Mouse (Mus musculus) ES-E14 (cell line): ENCODE measurements around the gene Mavs. TPM values are rescaled to one million over a fixed set of nuclear protein-coding genes. Genes with fewer than 3 reads are reported as not detected.

Source experiments
- DNase-seq: peaks from one replicate; pipeline ENCODE4 v3.0.0-alpha.2; 2013; ENCODE audit warnings: low read depth, low spot score
- H3K27ac ChIP-seq: 2 replicates; pipeline ENCODE4 v1.5.1; 2012; ENCODE audit warnings: low read depth, mild to moderate bottlenecking, low read length, moderate library complexity, mixed read lengths; ENCODE audit not compliant: poor library complexity, insufficient read depth, severe bottlenecking
- H3K36me3 ChIP-seq: 2 replicates; pipeline ENCODE4 v1.6.1; 2012; ENCODE audit warnings: mild to moderate bottlenecking, low read length, moderate library complexity, mixed read lengths; ENCODE audit not compliant: control insufficient read depth, poor library complexity, insufficient read depth, severe bottlenecking
- H3K4me1 ChIP-seq, 2 experiments: fragments of 150-350 bp in 1 of 2; sonication (generic) in 1 of 2; 2 replicates each; pipeline ENCODE4 v1.6.1; 2012; ENCODE audit warnings: low read length in 2 of 2, mild to moderate bottlenecking in 1 of 2, mixed read lengths in 1 of 2; ENCODE audit not compliant: control insufficient read depth in 2 of 2, insufficient read depth in 2 of 2, poor library complexity in 1 of 2
- H3K4me3 ChIP-seq, 2 experiments: fragments of 150-350 bp in 1 of 2; sonication (generic) in 1 of 2; 2 replicates each; pipeline ENCODE4 v1.5.1; 2012; ENCODE audit warnings: low read length in 2 of 2, low read depth in 1 of 2, mild to moderate bottlenecking in 1 of 2, mixed read lengths in 1 of 2; ENCODE audit not compliant: insufficient read depth in 1 of 2, poor library complexity in 1 of 2, severe bottlenecking in 1 of 2
- H3K9ac ChIP-seq: 2 replicates; pipeline ENCODE4 v1.6.1; 2012; ENCODE audit warnings: low read depth, mild to moderate bottlenecking, low read length, mixed read lengths; ENCODE audit not compliant: poor library complexity, insufficient read depth, severe bottlenecking
- H3K9me3 ChIP-seq: fragments of 150-350 bp; sonication (generic); 2 replicates; pipeline ENCODE4 v1.6.1; 2012; ENCODE audit warnings: low read depth, mild to moderate bottlenecking, low read length; ENCODE audit not compliant: control insufficient read depth, insufficient read depth
- CHD2 ChIP-seq: IDR thresholded peaks from 2 replicates; pipeline ENCODE4 v1.6.1; 2014; ENCODE audit warnings: mild to moderate bottlenecking, low read depth, low read length, inconsistent platforms
- HCFC1 ChIP-seq: IDR thresholded peaks from 2 replicates; pipeline ENCODE4 v1.6.1; 2012; ENCODE audit warnings: low read length, inconsistent platforms, borderline replicate concordance; ENCODE audit not compliant: insufficient read depth
- MAFK ChIP-seq: IDR thresholded peaks from 2 replicates; pipeline ENCODE4 v1.6.1; 2014; ENCODE audit warnings: mild to moderate bottlenecking, low read depth, low read length, inconsistent platforms; ENCODE audit not compliant: insufficient read depth
- ZC3H11A ChIP-seq: IDR thresholded peaks from 2 replicates; pipeline ENCODE4 v1.6.1; 2012; ENCODE audit warnings: low read depth, mild to moderate bottlenecking, inconsistent platforms, low read length, borderline replicate concordance
- ZNF384 ChIP-seq: IDR thresholded peaks from 2 replicates; pipeline ENCODE4 v1.6.1; 2012; ENCODE audit warnings: low read depth, low read length, inconsistent platforms
- in situ Hi-C, 2 experiments: fragments of 600-800 bp; cut with MboI; formaldehyde crosslinking; loops; one replicate each; pipeline ENCODE4 v1.15.1; 2025; ENCODE audit warnings: low sequenced_read_pairs in 2 of 2, inconsistent platforms in 1 of 2; ENCODE audit not compliant: unreplicated experiment in 2 of 2
- total RNA-seq: library from RNA; depleted of rRNA; stranded (reverse); fragments of 300-350 nt; gene quantifications from 2 replicates; pipeline ENCODE4 v1.2.3, GENCODE M21; 2012

Gene Mavs
- total RNA-seq, 1 experiment = 11.4 TPM

DNA sequence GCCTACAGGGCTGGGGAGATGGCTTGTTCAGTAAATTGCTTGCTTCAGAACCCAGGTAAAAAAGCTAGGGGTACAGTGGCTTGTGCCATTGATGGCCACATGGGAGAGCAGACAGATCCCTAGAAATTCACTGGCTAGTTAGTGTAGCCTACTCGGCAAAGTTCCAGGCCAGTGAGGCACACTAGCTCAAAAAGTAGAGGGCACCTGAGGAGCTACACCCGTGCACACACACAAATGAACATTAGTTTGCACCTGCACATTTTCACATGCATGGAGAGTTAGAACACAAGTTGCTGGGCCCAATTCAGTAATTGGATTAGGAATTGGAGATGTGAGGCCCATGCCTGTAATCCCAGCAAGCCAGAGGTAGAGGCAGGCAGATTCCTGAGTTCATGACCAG, 31.2 kb downstream of the Mavs start:
- Histone ChIP-seq H3K27ac (no peak overlapping the region), H3K36me3 (0 out of 2 replicates have a peak, but pooled peaks cover 3% of the 10 kb centered on the region), H3K9ac (no peak overlapping the region), H3K4me1 (peaks cover 0 to 2% of the 10 kb centered on the region in 2 experiments; a peak in 2 of 4 replicates), H3K9me3 (no peaks in the 10 kb centered on the region), H3K4me3 (no peak overlapping the region)
- in situ Hi-C loops = no loop called here
- no peak for DNase-seq
- TF ChIP-seq ZC3H11A (no peak), CHD2 (no peak), HCFC1 (no peak), MAFK (no peak), ZNF384 (no peak)

DNA sequence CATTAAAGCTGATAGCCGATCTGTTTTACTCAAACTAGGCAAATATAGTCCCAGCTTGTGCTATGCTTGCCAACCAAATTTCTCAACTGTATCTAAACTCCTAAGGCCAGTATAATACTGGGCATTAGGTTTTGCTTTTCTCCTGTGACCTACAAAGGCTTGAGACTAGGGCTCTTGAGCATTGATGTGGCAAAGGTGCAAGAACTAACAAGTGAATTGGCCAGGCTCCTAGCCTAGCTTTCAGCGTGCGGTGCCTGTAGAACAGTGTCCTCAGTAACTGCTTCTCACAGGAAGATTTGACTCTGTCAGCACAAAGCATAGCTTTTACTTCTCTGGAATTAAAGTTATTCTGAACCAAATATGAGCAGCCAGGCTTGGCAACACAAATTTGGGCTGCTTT, 41.6 kb downstream of the Mavs start:
- Histone ChIP-seq H3K36me3 (peaks cover 12% of the 10 kb centered on the region), H3K4me3 (no peak overlapping the region), H3K4me1 (0 out of 4 replicates have a peak, but pooled peaks cover 0 to 2% of the 10 kb centered on the region in 2 experiments), H3K9me3 (no peaks in the 10 kb centered on the region), H3K9ac (no peak overlapping the region), H3K27ac (no peak overlapping the region)
- in situ Hi-C loops = no loop called here
- no peak for DNase-seq
- TF ChIP-seq ZNF384 (no peak), CHD2 (no peak), HCFC1 (no peak), MAFK (no peak), ZC3H11A (no peak)

DNA sequence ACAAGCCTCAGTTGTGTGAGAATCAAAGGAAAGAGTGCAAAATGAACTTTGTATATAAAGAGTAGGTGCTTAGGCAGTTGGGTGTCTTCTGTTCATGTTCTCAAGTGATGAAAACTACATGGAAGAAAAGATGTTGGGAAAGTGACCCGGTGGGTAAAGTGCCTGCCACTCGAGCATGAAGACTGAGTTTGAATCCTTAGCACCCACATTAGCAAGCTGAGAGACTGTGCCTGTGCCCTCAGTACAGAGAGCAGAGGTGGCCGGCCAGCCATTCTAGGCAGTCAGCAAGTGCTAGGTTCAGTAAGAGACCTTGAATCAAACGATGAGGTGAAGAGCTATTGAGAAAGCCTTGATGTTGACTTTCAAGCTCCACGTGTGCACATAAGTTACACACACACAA, 42.9 kb downstream of the Mavs start:
- 0 out of 4 replicates have a peak, but pooled peaks cover 0 to 2% of the 10 kb centered on the region in 2 experiments for H3K4me1 ChIP-seq
- no peak overlapping the region for H3K27ac ChIP-seq
- DNase-seq = no peak
- no peak for TF ChIP-seq ZNF384
- no peak for TF ChIP-seq HCFC1
- no peak for TF ChIP-seq CHD2
- TF ChIP-seq MAFK = no peak
- no peak for TF ChIP-seq ZC3H11A
- no peak overlapping the region for H3K4me3 ChIP-seq
- H3K9me3 ChIP-seq = no peaks in the 10 kb centered on the region
- H3K9ac ChIP-seq = no peak overlapping the region
- in situ Hi-C loops = no loop called here
- H3K36me3 ChIP-seq = peaks cover 15% of the 10 kb centered on the region

DNA sequence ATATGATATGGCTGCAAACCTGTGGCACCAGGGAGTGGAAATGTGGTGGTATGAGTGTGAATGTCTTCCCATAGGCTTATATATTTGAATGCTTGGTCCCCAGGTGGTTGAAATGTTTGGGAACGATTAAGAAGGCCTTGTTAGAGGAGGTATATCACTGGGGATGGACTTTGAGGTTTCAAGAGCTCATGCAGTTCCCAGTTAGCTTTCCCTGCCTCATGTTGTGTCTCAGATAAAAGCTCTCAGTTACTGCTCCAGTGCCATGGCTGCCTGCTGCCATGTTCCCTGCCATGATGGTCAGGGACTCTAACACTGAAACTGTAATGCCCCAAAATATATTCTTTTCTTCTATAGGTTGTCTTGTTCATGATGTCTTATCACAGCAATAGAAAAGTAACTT, 47.7 kb downstream of the Mavs start:
- no peak overlapping the region for H3K4me3 ChIP-seq
- H3K36me3 ChIP-seq = peaks cover 7% of the 10 kb centered on the region
- H3K9ac ChIP-seq = no peak overlapping the region
- no peak overlapping the region for H3K27ac ChIP-seq
- TF ChIP-seq CHD2 (no peak), MAFK (no peak), ZC3H11A (no peak), ZNF384 (no peak), HCFC1 (no peak)
- no peak for DNase-seq
- H3K4me1 ChIP-seq = peaks cover 0 to 2% of the 10 kb centered on the region in 2 experiments; a peak in 1 of 4 replicates
- in situ Hi-C loops = no loop called here
- no peaks in the 10 kb centered on the region for H3K9me3 ChIP-seq

DNA sequence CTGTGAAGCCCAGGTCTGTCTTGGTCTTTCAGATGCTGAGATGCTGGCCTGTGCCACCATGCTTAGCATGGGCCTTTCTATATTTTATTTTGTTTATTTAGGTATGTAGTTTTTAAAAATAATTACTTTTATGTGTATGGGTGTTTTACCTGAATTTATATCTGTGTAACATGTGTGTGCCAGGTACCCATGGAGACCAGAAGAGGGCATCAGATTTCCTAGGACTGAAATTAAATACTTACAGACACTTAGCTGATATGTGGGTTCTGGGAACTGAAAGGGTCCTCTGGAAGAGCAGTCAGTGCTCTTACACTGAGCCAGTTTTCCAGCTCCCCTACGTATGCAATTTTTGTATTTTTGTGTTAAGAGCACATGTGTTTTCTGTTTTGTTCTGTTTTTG, 52.4 kb downstream of the Mavs start:
- H3K9ac ChIP-seq = no peak overlapping the region
- H3K4me1 ChIP-seq = no peaks in the 10 kb centered on the region; a peak in 1 of 4 replicates
- TF ChIP-seq CHD2 (no peak), ZC3H11A (no peak), HCFC1 (no peak), ZNF384 (no peak), MAFK (no peak)
- peaks cover 9% of the 10 kb centered on the region for H3K36me3 ChIP-seq
- no peak for DNase-seq
- no peak overlapping the region for H3K27ac ChIP-seq
- in situ Hi-C loops = no loop called here
- H3K4me3 ChIP-seq = no peak overlapping the region
- no peaks in the 10 kb centered on the region for H3K9me3 ChIP-seq
